Mouse (Mus musculus) CH12.LX (cell line): ENCODE measurements around the gene Cnnm3. TPM values are rescaled to one million over a fixed set of nuclear protein-coding genes. Genes with fewer than 3 reads are reported as not detected.

Experiments
- DNase-seq: peaks from one replicate; pipeline ENCODE4 v3.0.0-alpha.2; 2013; ENCODE audit errors: extremely low read depth
- H3K27ac ChIP-seq: 2 replicates; pipeline ENCODE4 v1.5.1; 2012; ENCODE audit warnings: low read depth, mild to moderate bottlenecking, control low read depth, moderate library complexity; ENCODE audit not compliant: insufficient read depth
- H3K27me3 ChIP-seq: replicated peaks from 2 replicates; pipeline ENCODE3; 2012; ENCODE audit warnings: inconsistent platforms
- H3K36me3 ChIP-seq, 2 experiments: replicated peaks in 1 of 2; 2 replicates each; pipeline versions ENCODE3 to v1.6.1; 2012; ENCODE audit warnings: inconsistent platforms in 1 of 2, low read length in 1 of 2, mild to moderate bottlenecking in 1 of 2, mixed read lengths in 1 of 2, moderate library complexity in 1 of 2; ENCODE audit not compliant: control insufficient read depth in 1 of 2, insufficient read depth in 1 of 2
- H3K4me1 ChIP-seq, 2 experiments: 2 replicates each; pipeline ENCODE4 v1.6.1; 2012; ENCODE audit warnings: inconsistent platforms in 1 of 2, moderate library complexity in 1 of 2; ENCODE audit not compliant: insufficient read depth in 2 of 2, control insufficient read depth in 1 of 2
- H3K4me2 ChIP-seq: 2 replicates; pipeline ENCODE4 v1.6.1; 2012; ENCODE audit warnings: low read depth, mild to moderate bottlenecking, control low read depth; ENCODE audit not compliant: poor library complexity, insufficient read depth, severe bottlenecking
- H3K4me3 ChIP-seq, 3 experiments: fragments of 150-350 bp in 1 of 3; sonication (generic) in 1 of 3; replicated peaks in 1 of 3; 2 replicates each; pipeline versions ENCODE3 to v1.5.1; 2011 to 2012; ENCODE audit warnings: low read depth in 2 of 3, low read length in 2 of 3, mild to moderate bottlenecking in 2 of 3, moderate library complexity in 2 of 3, control low read depth in 1 of 3, improper control_type of control experiment in 1 of 3, inconsistent platforms in 1 of 3, mixed read lengths in 1 of 3; ENCODE audit not compliant: poor library complexity in 1 of 3
- H3K79me2 ChIP-seq: replicated peaks from 2 replicates; pipeline ENCODE4 v1.6.1; 2012; ENCODE audit warnings: mild to moderate bottlenecking, moderate library complexity; ENCODE audit not compliant: control insufficient read depth, poor library complexity, insufficient read depth, severe bottlenecking; ENCODE audit errors: extremely low read depth
- H3K9ac ChIP-seq: 2 replicates; pipeline ENCODE4 v1.6.1; 2012; ENCODE audit warnings: low read depth, mild to moderate bottlenecking, control low read depth, moderate library complexity; ENCODE audit not compliant: insufficient read depth
- H3K9me3 ChIP-seq: replicated peaks from 2 replicates; pipeline ENCODE3; 2012; ENCODE audit warnings: low read length, inconsistent platforms, mixed read lengths
- BHLHE40 ChIP-seq: IDR thresholded peaks from 2 replicates; pipeline ENCODE4 v1.6.1; 2011; ENCODE audit warnings: mild to moderate bottlenecking, low read depth, low read length, improper control_type of control experiment
- CHD2 ChIP-seq: IDR thresholded peaks from 2 replicates; pipeline ENCODE4 v1.6.1; 2011; ENCODE audit warnings: low read length, improper control_type of control experiment
- CTCF ChIP-seq, 2 experiments: IDR thresholded peaks in 1 of 2; conservative IDR thresholded peaks in 1 of 2; 2 replicates each; pipeline ENCODE4 v1.5.1; 2011 to 2012; ENCODE audit warnings: low read depth in 2 of 2, low read length in 2 of 2, improper control_type of control experiment in 1 of 2, inconsistent platforms in 1 of 2, mild to moderate bottlenecking in 1 of 2, moderate library complexity in 1 of 2
- E2F4 ChIP-seq: IDR thresholded peaks from 2 replicates; pipeline ENCODE4 v1.6.1; 2011; ENCODE audit warnings: low read depth, low read length, improper control_type of control experiment; ENCODE audit not compliant: insufficient replicate concordance
- ELF1 ChIP-seq: IDR thresholded peaks from 2 replicates; pipeline ENCODE4 v1.6.1; 2014; ENCODE audit warnings: low read depth, mild to moderate bottlenecking, inconsistent platforms, low read length, improper control_type of control experiment
- EP300 ChIP-seq: IDR thresholded peaks from 2 replicates; pipeline ENCODE4 v1.6.1; 2011; ENCODE audit warnings: low read length, improper control_type of control experiment
- ETS1 ChIP-seq: conservative IDR thresholded peaks from 2 replicates; pipeline ENCODE4 v1.6.1; 2012; ENCODE audit warnings: low read depth, mild to moderate bottlenecking, inconsistent platforms, low read length, improper control_type of control experiment, moderate library complexity
- GABPA ChIP-seq: IDR thresholded peaks from 2 replicates; pipeline ENCODE4 v1.6.1; 2012; ENCODE audit warnings: low read depth, low read length, improper control_type of control experiment, inconsistent platforms; ENCODE audit not compliant: insufficient replicate concordance
- HCFC1 ChIP-seq: IDR thresholded peaks from 2 replicates; pipeline ENCODE4 v1.6.1; 2012; ENCODE audit warnings: low read depth, mild to moderate bottlenecking, inconsistent platforms, low read length, improper control_type of control experiment
- JUND ChIP-seq: conservative IDR thresholded peaks from 2 replicates; pipeline ENCODE4 v1.6.1; 2011; ENCODE audit warnings: low read depth, low read length, improper control_type of control experiment
- KAT2A ChIP-seq: IDR thresholded peaks from 2 replicates; pipeline ENCODE4 v1.6.1; 2012; ENCODE audit warnings: low read length, improper control_type of control experiment, inconsistent platforms; ENCODE audit not compliant: insufficient replicate concordance
- MAFK ChIP-seq: IDR thresholded peaks from 2 replicates; pipeline ENCODE4 v1.6.1; 2011; ENCODE audit warnings: low read length, improper control_type of control experiment; ENCODE audit not compliant: insufficient replicate concordance
- MAX ChIP-seq: IDR thresholded peaks from 2 replicates; pipeline ENCODE4 v1.6.1; 2011; ENCODE audit warnings: low read length, improper control_type of control experiment
- MAZ ChIP-seq: IDR thresholded peaks from 2 replicates; pipeline ENCODE4 v1.6.1; 2012; ENCODE audit warnings: low read depth, mild to moderate bottlenecking, inconsistent platforms, low read length, improper control_type of control experiment, moderate library complexity
- MEF2A ChIP-seq: IDR thresholded peaks from 2 replicates; pipeline ENCODE4 v1.6.1; 2014; ENCODE audit warnings: low read depth, mild to moderate bottlenecking, inconsistent platforms, low read length, improper control_type of control experiment, borderline replicate concordance
- MXI1 ChIP-seq: IDR thresholded peaks from 2 replicates; pipeline ENCODE4 v1.6.1; 2011; ENCODE audit warnings: mild to moderate bottlenecking, low read depth, low read length, improper control_type of control experiment
- NRF1 ChIP-seq: IDR thresholded peaks from 2 replicates; pipeline ENCODE4 v1.6.1; 2014; ENCODE audit warnings: low read depth, mild to moderate bottlenecking, inconsistent platforms, low read length, improper control_type of control experiment, moderate library complexity
- PAX5 ChIP-seq: IDR thresholded peaks from 2 replicates; pipeline ENCODE4 v1.6.1; 2012; ENCODE audit warnings: low read length, inconsistent platforms, mixed read lengths
- POLR2A ChIP-seq: IDR thresholded peaks from 2 replicates; pipeline ENCODE4 v1.6.1; 2011; ENCODE audit warnings: low read depth, mild to moderate bottlenecking, improper control_type of control experiment, low read length
- POLR2AphosphoS2 ChIP-seq: IDR thresholded peaks from 2 replicates; pipeline ENCODE4 v1.6.1; 2011; ENCODE audit warnings: low read depth, low read length, improper control_type of control experiment
- RAD21 ChIP-seq: IDR thresholded peaks from 2 replicates; pipeline ENCODE4 v1.6.1; 2011; ENCODE audit warnings: low read depth, mild to moderate bottlenecking, low read length, improper control_type of control experiment, moderate library complexity
- SIN3A ChIP-seq: IDR thresholded peaks from 2 replicates; pipeline ENCODE4 v1.6.1; 2012; ENCODE audit warnings: low read length, improper control_type of control experiment, inconsistent platforms
- SMC3 ChIP-seq: IDR thresholded peaks from 2 replicates; pipeline ENCODE4 v1.6.1; 2011; ENCODE audit warnings: low read depth, low read length, improper control_type of control experiment
- TBP ChIP-seq: conservative IDR thresholded peaks from 2 replicates; pipeline ENCODE4 v1.6.1; 2011; ENCODE audit warnings: low read depth, low read length, improper control_type of control experiment
- TCF12 ChIP-seq: IDR thresholded peaks from 2 replicates; pipeline ENCODE4 v1.6.1; 2014; ENCODE audit warnings: low read depth, mild to moderate bottlenecking, inconsistent platforms, low read length, improper control_type of control experiment
- UBTF ChIP-seq: IDR thresholded peaks from 2 replicates; pipeline ENCODE4 v1.6.1; 2012; ENCODE audit warnings: low read depth, mild to moderate bottlenecking, inconsistent platforms, low read length, improper control_type of control experiment, moderate library complexity
- ZC3H11A ChIP-seq: IDR thresholded peaks from 2 replicates; pipeline ENCODE4 v1.6.1; 2012; ENCODE audit warnings: low read depth, mild to moderate bottlenecking, inconsistent platforms, low read length, improper control_type of control experiment
- ZNF384 ChIP-seq: IDR thresholded peaks from 2 replicates; pipeline ENCODE4 v1.6.1; 2012; ENCODE audit warnings: low read depth, low read length, improper control_type of control experiment, inconsistent platforms
- dilution Hi-C: fragments of 300-500 bp; cut with MboI; formaldehyde crosslinking; loops from 2 replicates; pipeline ENCODE4 v1.14.3; 2020; ENCODE audit warnings: low sequenced_read_pairs; ENCODE audit not compliant: extremely low pct_unique_long_range_greater_than_20kb, extremely low pct_ligation_motif_present
- in situ Hi-C: fragments of 300-500 bp; cut with MboI; formaldehyde crosslinking; loops from 3 replicates; pipeline ENCODE4 v1.14.3; 2019; ENCODE audit warnings: low sequenced_read_pairs, low pct_ligation_motif_present, low pct_unique_long_range_greater_than_20kb, mixed read lengths
- polyA plus RNA-seq: library from polyadenylated mRNA; unstranded; fragments of >175 nt; gene quantifications from 2 replicates; pipeline ENCODE4 v1.2.1, GENCODE M21; 2012; ENCODE audit warnings: low read depth; ENCODE audit not compliant: insufficient read length
- total RNA-seq, 2 experiments: library from RNA; depleted of rRNA; stranded (reverse); fragments of 300-350 nt in 1 of 2; fragments of >200 nt in 1 of 2; gene quantifications; 2 replicates each; pipeline ENCODE4 v1.2.3; 2012 to 2014

The Cnnm3 gene
- total and polyA plus RNA-seq, 3 experiments, result 3.0 to 9.2 (median 8.8) TPM

GRCm38 (mm10) chr1:36555798-36556395 lies 44.2 kb downstream of the Cnnm3 start:
- Histone ChIP-seq H3K36me3 (peaks cover 15 to 23% of the 10 kb centered on the region in 2 experiments), H3K4me2 (peak overlapping the region; percentile 97), H3K27me3 (peaks cover 36% of the 10 kb centered on the region), H3K4me3 (peak overlapping the region; percentile 58 to 77 (median 71)), H3K4me1 (peaks cover 14 to 41% of the 10 kb centered on the region in 2 experiments), H3K27ac (peak overlapping the region; percentile 32; the same call in 1 of the 2 replicates), H3K79me2 (no peaks in the 10 kb centered on the region), H3K9me3 (no peaks in the 10 kb centered on the region), H3K9ac (peak overlapping the region; percentile 60)
- dilution Hi-C loops (no loop called here), in situ Hi-C loops (loop anchor here (5.0 kb wide), 1 partner anchor 76 kb away; no protein-coding TSS in a partner anchor)
- TF ChIP-seq CHD2, result 0 out of 2 replicates have a peak, but pooled peaks have one; percentile 1
- TF ChIP-seq HCFC1, result no peak
- 0 out of 2 replicates have a peak, but pooled peaks have one; percentile 38 for TF ChIP-seq ELF1
- DNase-seq, result peak; percentile 40

- H3K27ac ChIP-seq, result peak overlapping the region; percentile 5; the same call in 1 of the 2 replicates
- dilution Hi-C loops, result no loop called here
- H3K4me3 ChIP-seq, result peak overlapping the region; percentile 58 to 77 (median 71)
- peak overlapping the region; percentile 60 for H3K9ac ChIP-seq
- H3K36me3 ChIP-seq, result peaks cover 12 to 18% of the 10 kb centered on the region in 2 experiments
- H3K4me2 ChIP-seq, result peak overlapping the region; percentile 97
- in situ Hi-C loops, result loop anchor here (5.0 kb wide), 1 partner anchor 75 kb away; no protein-coding TSS in a partner anchor
- H3K4me1 ChIP-seq, result peaks cover 14 to 50% of the 10 kb centered on the region in 2 experiments
- H3K27me3 ChIP-seq, result peaks cover 38% of the 10 kb centered on the region
- no peaks in the 10 kb centered on the region for H3K9me3 ChIP-seq
- H3K79me2 ChIP-seq, result no peaks in the 10 kb centered on the region
- peak; percentile 77 for DNase-seq
- TF ChIP-seq MAZ, result peak; percentile 90
- TF ChIP-seq SIN3A, result no peak; the same call in none of the 2 replicates
- peak; percentile 80 for TF ChIP-seq MXI1
- TF ChIP-seq CTCF (conservative IDR thresholded peaks at IDR 0.05 in 1 of 2, IDR thresholded peaks at IDR 0.05 in 1 of 2; ENCODE audit: low read depth in 2 of 2, low read length in 2 of 2), result peak in 1 of 2 experiments; percentile 76; a peak in 2 of 4 replicates
- no peak for TF ChIP-seq PAX5
- no peak for TF ChIP-seq TBP
- TF ChIP-seq ZC3H11A, result no peak
- peak; percentile 43; the same call in 1 of the 2 replicates for TF ChIP-seq TCF12
- peak; percentile 91 for TF ChIP-seq CHD2
- no peak for TF ChIP-seq GABPA
- TF ChIP-seq POLR2A, result no peak; the same call in 1 of the 2 replicates
- 0 out of 2 replicates have a peak, but pooled peaks have one; percentile 44 for TF ChIP-seq KAT2A
- TF ChIP-seq NRF1, result no peak
- TF ChIP-seq BHLHE40, result 0 out of 2 replicates have a peak, but pooled peaks have one; percentile 35
- no peak for TF ChIP-seq JUND
- TF ChIP-seq MAX, result peak; percentile 86
- no peak for TF ChIP-seq POLR2AphosphoS2
- no peak for TF ChIP-seq UBTF
- TF ChIP-seq E2F4, result peak; percentile 55; the same call in 1 of the 2 replicates
- TF ChIP-seq ELF1, result peak; percentile 47
- TF ChIP-seq EP300, result peak; percentile 33; the same call in 1 of the 2 replicates
- peak; percentile 38 for TF ChIP-seq SMC3
- TF ChIP-seq ZNF384, result no peak
- TF ChIP-seq MAFK, result no peak
- TF ChIP-seq ETS1, result peak; percentile 39
- TF ChIP-seq RAD21, result peak; percentile 24
- TF ChIP-seq MEF2A, result peak; percentile 54; the same call in 1 of the 2 replicates
Measured at GRCm38 (mm10) chr1:36556553-36557456, 45.1 kb downstream of the Cnnm3 start.
